Mouse (Mus musculus) liver, adult 2 months (tissue): ENCODE data around the gene Fam173a.

Experiments
- CTCF ChIP-seq: fragments of 200-500 bp; IDR thresholded peaks from 2 replicates; pipeline ENCODE4 v1.5.1; 2011; ENCODE audit warnings: low read depth, low read length, control low read depth
- POLR2A ChIP-seq: fragments of 200-500 bp; IDR thresholded peaks from 2 replicates; pipeline ENCODE4 v1.6.1; 2011; ENCODE audit warnings: low read length, control low read depth; ENCODE audit not compliant: insufficient read depth; ENCODE audit errors: extremely low read depth

GRCm38 (mm10) chr17:25748238-25748637, 44.5 kb downstream of the Fam173a start:
- TF ChIP-seq CTCF (no peak), POLR2A (no peak)
